Mouse (Mus musculus) liver, postnatal 0 days (tissue): ENCODE results near the gene Cybb. TPM values are rescaled to one million over a fixed set of nuclear protein-coding genes. Genes with fewer than 3 reads are reported as not detected.
A peak's percentile ranks its signal among the peaks of the same experiment; 100 is the strongest.
"Not testable (repeated sequence)": the region's sequence is repeated elsewhere in the genome, so short reads cannot be mapped to it uniquely, and the experiment has no call there.

Experiments used
- ATAC-seq: fragments of 200-750 bp; cut with Nextera tagmentation; 2 replicates; pipeline ENCODE4 v1.8.0; 2017; ENCODE audit warnings: mild to moderate bottlenecking, moderate library complexity
- DNase-seq: peaks from one replicate; pipeline ENCODE4 v3.0.0-alpha.2; 2016
- H3K27ac ChIP-seq: fragments of 300-500 bp; sonication (generic); 2 replicates; pipeline ENCODE4 v1.5.1; 2014; ENCODE audit warnings: antibody characterized with exemption, moderate library complexity, mild to moderate bottlenecking, low read depth
- H3K27me3 ChIP-seq: fragments of 300-500 bp; sonication (generic); 2 replicates; pipeline ENCODE4 v1.6.1; 2014; ENCODE audit warnings: low read length, control low read depth, mixed read lengths; ENCODE audit not compliant: insufficient read depth
- H3K36me3 ChIP-seq: fragments of 300-500 bp; sonication (generic); replicated peaks from 2 replicates; pipeline ENCODE4 v1.6.1; 2014; ENCODE audit warnings: mild to moderate bottlenecking, control low read depth, low read length, moderate library complexity, mixed read lengths; ENCODE audit not compliant: insufficient read depth
- H3K4me1 ChIP-seq: fragments of 300-500 bp; sonication (generic); 2 replicates; pipeline ENCODE4 v1.6.1; 2014; ENCODE audit warnings: antibody characterized with exemption, mild to moderate bottlenecking, control low read depth; ENCODE audit not compliant: insufficient read depth
- H3K4me2 ChIP-seq: fragments of 300-500 bp; sonication (generic); 2 replicates; pipeline ENCODE4 v1.6.1; 2014; ENCODE audit warnings: low read depth, mild to moderate bottlenecking, low read length, moderate library complexity, mixed read lengths
- H3K4me3 ChIP-seq: fragments of 300-500 bp; sonication (generic); 2 replicates; pipeline ENCODE4 v1.5.1; 2014; ENCODE audit warnings: low read depth, low read length
- H3K9ac ChIP-seq: fragments of 300-500 bp; sonication (generic); replicated peaks from 2 replicates; pipeline ENCODE4 v1.6.1; 2014; ENCODE audit warnings: mild to moderate bottlenecking, moderate library complexity
- H3K9me3 ChIP-seq: fragments of 300-500 bp; sonication (generic); 2 replicates; pipeline ENCODE4 v1.6.1; 2016; ENCODE audit warnings: mild to moderate bottlenecking, control low read depth, low read length, mixed read lengths
- CTCF ChIP-seq: sonication (generic); IDR thresholded peaks from 2 replicates; pipeline ENCODE4 v1.5.1; 2016; ENCODE audit warnings: antibody characterized with exemption, low read depth
- EP300 ChIP-seq: IDR thresholded peaks from 2 replicates; pipeline ENCODE4 v1.6.1; 2016; ENCODE audit warnings: antibody characterized with exemption, low read depth, mild to moderate bottlenecking
- WGBS: fragments of 180-500 bp; shearing (Covaris S2); extraction: QIAGEN DNeasy Blood & Tissue Kit; methylation state at CpG from one replicate; pipeline ENCODE4 v1.1.7; 2014; ENCODE audit not compliant: insufficient replicate concordance; 5-methylcytosine and 5-hydroxymethylcytosine counted together
- polyA plus RNA-seq: library from polyadenylated mRNA; unstranded; fragments of >200 nt; fragmentation: Nextera tagmentation; extraction: Ambion mirVana; gene quantifications from 2 replicates; pipeline ENCODE4 v1.2.1, GENCODE M21; 2015

Gene Cybb
- polyA plus RNA-seq = 23.1 and 23.8 TPM in 2 replicates

DNA sequence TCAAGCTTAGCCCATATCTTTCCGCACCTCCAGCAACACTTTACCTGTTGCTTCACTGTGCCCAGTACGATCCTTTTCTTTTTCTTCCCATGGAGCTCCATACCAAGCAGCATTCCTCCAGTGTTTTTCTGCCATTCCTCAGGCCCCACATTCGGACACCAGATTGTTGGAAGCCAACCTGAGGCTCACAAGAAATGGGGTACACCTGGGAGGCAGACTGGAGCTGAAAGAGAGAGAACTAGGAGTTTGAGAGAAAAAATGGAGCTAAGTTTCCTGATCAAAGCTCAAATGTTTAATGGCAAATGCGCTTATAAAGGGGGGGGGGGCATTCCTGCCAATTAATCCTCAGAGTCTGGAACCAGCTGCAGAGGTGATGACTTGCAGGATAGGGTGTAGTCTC, at the start of gene Cybb:
TSS of gene Cybb (minus strand) at position 101 of the 400 bp plus-strand sequence.
- H3K27me3 ChIP-seq = no peaks in the 10 kb centered on the region
- DNase-seq = no peak
- H3K27ac ChIP-seq = no peak within 1 kb of the TSS
- H3K4me1 ChIP-seq = no peaks in the 10 kb centered on the region
- no peak for TF ChIP-seq CTCF
- TF ChIP-seq EP300 = no peak
- no peaks in the 10 kb centered on the region for H3K9me3 ChIP-seq
- no peak within 1 kb of the TSS for H3K4me2 ChIP-seq
- ATAC-seq = no peak
- 74% methylated on average over 4 of the region's 4 CpGs for WGBS
- no peak within 1 kb of the TSS for H3K9ac ChIP-seq
- H3K4me3 ChIP-seq = no peak within 1 kb of the TSS
- H3K36me3 ChIP-seq = no peaks in the 10 kb centered on the region

DNA sequence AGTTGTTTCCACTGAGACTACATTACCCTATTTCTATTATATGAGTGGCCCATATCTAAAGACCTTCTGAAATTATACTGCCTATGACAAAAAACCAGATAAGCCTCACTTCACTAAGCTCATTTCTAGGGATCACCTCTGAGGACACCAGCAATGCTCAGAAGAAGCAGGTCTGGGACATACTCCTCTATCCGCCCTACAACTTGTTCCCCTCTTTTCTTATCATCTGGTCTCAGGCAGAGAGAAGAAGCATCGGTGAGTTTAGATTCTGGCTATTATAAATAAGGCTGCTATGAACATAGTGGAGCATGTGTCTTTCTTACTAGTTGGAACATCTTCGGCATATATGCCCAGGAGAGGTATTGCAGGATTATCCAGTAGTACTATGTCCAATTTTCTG, 49.3 kb upstream of the Cybb start:
- no peak for DNase-seq
- no peak overlapping the region for H3K4me3 ChIP-seq
- no peak overlapping the region for H3K4me2 ChIP-seq
- ATAC-seq = no peak
- no peaks in the 10 kb centered on the region for H3K4me1 ChIP-seq
- WGBS = 70% methylated on average over 3 of the region's 3 CpGs
- H3K36me3 ChIP-seq = no peaks in the 10 kb centered on the region
- H3K9ac ChIP-seq = no peak overlapping the region
- no peak overlapping the region for H3K27ac ChIP-seq
- no peak for TF ChIP-seq EP300
- no peaks in the 10 kb centered on the region for H3K9me3 ChIP-seq
- no peaks in the 10 kb centered on the region for H3K27me3 ChIP-seq

DNA sequence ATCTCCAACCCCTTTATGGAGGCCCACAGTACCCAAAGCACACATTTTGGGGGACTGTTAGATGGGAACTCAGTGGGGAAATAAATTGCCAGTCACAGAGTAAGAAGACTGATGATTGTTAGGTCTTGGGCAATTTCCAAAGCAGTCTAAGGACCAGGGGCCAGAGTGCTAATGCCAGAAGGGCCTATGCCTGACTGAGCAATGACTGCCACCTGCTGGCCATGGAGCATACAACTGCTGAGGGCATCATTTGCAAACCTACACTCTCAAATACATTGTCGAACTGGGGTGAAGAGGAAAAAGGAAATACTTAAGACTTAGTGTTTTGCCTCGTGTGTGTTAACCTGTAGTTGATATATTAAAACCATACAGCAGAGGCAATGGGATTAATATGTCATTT, 32.4 kb upstream of the Cybb start:
- not testable (repeated sequence) for H3K9ac ChIP-seq, ATAC-seq, H3K27ac ChIP-seq, H3K36me3 ChIP-seq, H3K27me3 ChIP-seq, H3K4me2 ChIP-seq, H3K4me3 ChIP-seq, H3K9me3 ChIP-seq, H3K4me1 ChIP-seq
- DNase-seq = peak; percentile 67
- TF ChIP-seq CTCF = peak; percentile 75
- WGBS = 22% methylated on average over 2 of the region's 2 CpGs

DNA sequence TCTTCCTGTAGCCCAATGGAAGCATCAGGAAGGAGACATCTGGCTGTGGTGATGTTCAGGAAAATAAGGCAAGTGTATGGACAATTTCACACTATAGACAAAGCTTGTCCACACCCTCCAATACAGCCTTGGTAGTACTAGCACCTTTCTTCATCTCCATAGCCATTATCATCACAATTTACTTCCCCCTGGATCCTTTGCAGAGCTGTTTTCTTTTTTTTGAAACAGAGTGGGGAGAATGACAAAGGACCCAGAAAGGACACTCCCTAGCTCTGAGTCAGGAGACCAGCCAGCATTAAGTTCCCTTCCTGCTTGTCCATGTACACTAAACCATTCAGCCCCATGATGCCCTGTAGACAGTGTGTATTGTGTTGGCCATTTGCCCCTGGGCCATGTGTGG, 30.0 kb upstream of the Cybb start:
- not testable (repeated sequence) for H3K27me3 ChIP-seq, H3K4me3 ChIP-seq, H3K4me1 ChIP-seq, DNase-seq, ATAC-seq, H3K4me2 ChIP-seq, H3K9ac ChIP-seq, H3K27ac ChIP-seq, H3K9me3 ChIP-seq, H3K36me3 ChIP-seq

DNA sequence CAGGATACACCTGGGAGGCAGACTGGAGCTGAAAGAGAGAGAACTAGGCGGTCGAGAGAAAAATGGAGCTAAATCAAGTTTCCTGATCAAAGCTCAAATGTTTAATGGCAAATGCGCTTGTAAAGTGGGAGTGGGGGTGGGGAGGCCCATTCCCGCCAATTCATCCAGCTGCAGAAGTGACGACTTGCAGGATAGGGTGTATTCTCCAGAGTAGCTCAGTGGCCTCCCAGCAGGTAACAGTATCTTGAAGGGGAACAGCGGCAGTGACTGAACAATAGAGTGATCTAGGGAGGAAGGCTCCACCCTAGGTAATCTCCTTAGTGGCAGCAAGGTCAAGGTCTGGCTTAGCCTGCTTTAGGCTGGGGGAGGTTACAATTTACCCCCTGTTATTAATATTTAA, 12.5 kb downstream of the Cybb start:
- not testable (repeated sequence) for H3K9me3 ChIP-seq, H3K4me1 ChIP-seq, H3K4me3 ChIP-seq, ATAC-seq, H3K9ac ChIP-seq, H3K4me2 ChIP-seq, H3K27ac ChIP-seq, H3K36me3 ChIP-seq, H3K27me3 ChIP-seq, DNase-seq
- 85% methylated on average over 6 of the region's 6 CpGs for WGBS

DNA sequence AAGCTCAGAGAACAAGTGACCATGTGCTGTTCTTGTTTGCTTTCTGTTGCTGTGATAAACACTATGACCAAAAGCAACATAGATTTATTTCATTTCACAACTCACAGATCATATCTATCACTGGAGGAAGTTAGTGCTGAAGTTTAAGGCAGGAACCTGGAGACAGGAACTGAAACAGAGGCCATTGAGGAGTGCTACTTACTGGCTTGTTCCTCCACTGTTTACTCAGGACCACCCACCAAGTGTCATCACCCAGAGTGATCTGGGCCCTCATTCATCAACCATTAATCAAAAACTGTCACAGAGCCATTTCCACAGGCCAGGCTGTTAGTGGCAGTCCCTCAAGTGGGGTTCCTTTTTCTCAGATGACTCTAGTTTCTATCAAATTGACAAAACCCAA, 13.1 kb downstream of the Cybb start:
- no peak overlapping the region for H3K4me3 ChIP-seq
- DNase-seq (no peak), ATAC-seq (no peak)
- H3K27me3 ChIP-seq = no peaks in the 10 kb centered on the region
- no peaks in the 10 kb centered on the region for H3K4me1 ChIP-seq
- no peak overlapping the region for H3K9ac ChIP-seq
- H3K9me3 ChIP-seq = no peaks in the 10 kb centered on the region
- TF ChIP-seq EP300 = no peak
- TF ChIP-seq CTCF = no peak
- no peak overlapping the region for H3K4me2 ChIP-seq
- H3K27ac ChIP-seq = no peak overlapping the region
- no peaks in the 10 kb centered on the region for H3K36me3 ChIP-seq

DNA sequence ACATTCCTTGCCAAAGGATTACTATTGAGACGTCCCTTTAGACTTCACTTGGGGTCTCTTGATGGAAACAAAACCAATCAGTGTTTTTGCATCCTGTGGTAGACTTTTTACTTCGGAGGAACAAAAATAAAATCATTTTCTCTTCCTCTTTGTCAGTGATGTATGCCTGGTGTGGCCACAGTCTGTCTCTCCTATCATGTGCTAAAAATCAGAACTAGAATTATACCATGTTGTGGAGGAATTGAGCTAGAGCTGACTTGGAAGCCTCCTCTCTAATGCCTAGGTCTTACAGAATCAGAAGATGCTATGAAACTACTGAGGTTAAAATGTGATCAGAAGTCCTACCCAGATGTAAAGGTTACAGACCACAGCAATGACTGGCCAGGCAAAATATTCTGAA, 13.8 kb downstream of the Cybb start:
- WGBS = 52% methylated on average over 2 of the region's 2 CpGs

More for the DNA sequence above, 13.8 kb downstream of the Cybb start:
- Histone ChIP-seq H3K27me3 (no peaks in the 10 kb centered on the region), H3K4me3 (no peak overlapping the region), H3K9me3 (no peaks in the 10 kb centered on the region), H3K9ac (no peak overlapping the region), H3K36me3 (no peaks in the 10 kb centered on the region), H3K27ac (no peak overlapping the region), H3K4me2 (no peak overlapping the region), H3K4me1 (no peaks in the 10 kb centered on the region)
- no peak for DNase-seq
- ATAC-seq = no peak
- no peak for TF ChIP-seq CTCF
- no peak for TF ChIP-seq EP300
